Mouse (Mus musculus) ES-Bruce4 (cell line): Measurements from ENCODE around the gene Prkar2a. TPM values are rescaled to one million over a fixed set of nuclear protein-coding genes. Genes with fewer than 3 reads are reported as not detected.
A peak's percentile ranks its signal among the peaks of the same experiment; 100 is the strongest.

ENCODE experiments used
- H3K27ac ChIP-seq: 2 replicates; pipeline ENCODE4 v1.5.1; 2012; ENCODE audit warnings: low read length, inconsistent platforms; ENCODE audit not compliant: insufficient read depth
- H3K27me3 ChIP-seq: 2 replicates; pipeline ENCODE4 v1.6.1; 2012; ENCODE audit warnings: mild to moderate bottlenecking, low read length, inconsistent platforms; ENCODE audit not compliant: control insufficient read depth, poor library complexity, insufficient read depth, severe bottlenecking
- H3K36me3 ChIP-seq: 2 replicates; pipeline ENCODE4 v1.6.1; 2012; ENCODE audit warnings: inconsistent platforms, mild to moderate bottlenecking, low read length, moderate library complexity; ENCODE audit not compliant: control insufficient read depth, poor library complexity, insufficient read depth, severe bottlenecking
- H3K4me1 ChIP-seq: one replicate; pipeline ENCODE4 v1.8.1; 2011; ENCODE audit warnings: low read length; ENCODE audit not compliant: control insufficient read depth, insufficient read depth
- H3K4me3 ChIP-seq: 2 replicates; pipeline ENCODE4 v1.5.1; 2011; ENCODE audit warnings: low read depth, mild to moderate bottlenecking, low read length
- H3K9ac ChIP-seq: 2 replicates; pipeline ENCODE4 v1.6.1; 2012; ENCODE audit warnings: low read depth, mild to moderate bottlenecking, inconsistent platforms; ENCODE audit not compliant: poor library complexity, severe bottlenecking
- H3K9me3 ChIP-seq: replicated peaks from 2 replicates; pipeline ENCODE4 v1.6.1; 2012; ENCODE audit warnings: mild to moderate bottlenecking, low read length, inconsistent platforms; ENCODE audit not compliant: control insufficient read depth, poor library complexity, insufficient read depth, severe bottlenecking
- CTCF ChIP-seq: IDR thresholded peaks from one replicate; pipeline ENCODE4 v1.8.1; 2011; ENCODE audit warnings: low read depth, low read length
- EP300 ChIP-seq: IDR thresholded peaks from 2 replicates; pipeline ENCODE4 v1.6.1; 2011; ENCODE audit warnings: low read depth, low read length; ENCODE audit not compliant: insufficient read depth
- POLR2A ChIP-seq: IDR thresholded peaks from one replicate; pipeline ENCODE4 v1.8.1; 2011; ENCODE audit warnings: low read length; ENCODE audit not compliant: insufficient read depth
- polyA plus RNA-seq: library from polyadenylated mRNA; stranded (reverse); fragments of >200 nt; gene quantifications from 2 replicates; pipeline ENCODE4 v1.2.4, GENCODE M21; 2011; ENCODE audit warnings: low read depth; ENCODE audit not compliant: missing spikeins, insufficient read depth, insufficient read length

Gene Prkar2a
- polyA plus RNA-seq, 1 experiment = 72.2 TPM

GRCm38 (mm10) chr9:108690914-108691313, 1.8 kb downstream of the Prkar2a start:
- no peaks in the 10 kb centered on the region for H3K9me3 ChIP-seq
- no peak overlapping the region for H3K4me3 ChIP-seq
- H3K27ac ChIP-seq = no peak overlapping the region
- H3K36me3 ChIP-seq = 0 out of 2 replicates have a peak, but pooled peaks cover 2% of the 10 kb centered on the region
- TF ChIP-seq CTCF (no peak), EP300 (no peak), POLR2A (no peak)
- H3K9ac ChIP-seq = no peak overlapping the region
- H3K27me3 ChIP-seq = no peaks in the 10 kb centered on the region
- no peaks in the 10 kb centered on the region for H3K4me1 ChIP-seq

- H3K36me3 ChIP-seq = 0 out of 2 replicates have a peak, but pooled peaks cover 2% of the 10 kb centered on the region
- H3K4me3 ChIP-seq = peak overlapping the region; percentile 35
- no peaks in the 10 kb centered on the region for H3K9me3 ChIP-seq
- H3K9ac ChIP-seq = peak overlapping the region; percentile 85
- no peak overlapping the region for H3K27ac ChIP-seq
- H3K27me3 ChIP-seq = no peaks in the 10 kb centered on the region
- TF ChIP-seq EP300 (no peak), CTCF (no peak), POLR2A (no peak)
- no peaks in the 10 kb centered on the region for H3K4me1 ChIP-seq
Measured at GRCm38 (mm10) chr9:108691371-108691770, 2.3 kb downstream of the Prkar2a start.

GRCm38 (mm10) chr9:108691846-108692225, 2.7 kb downstream of the Prkar2a start:
- H3K9ac ChIP-seq = peak overlapping the region; percentile 85
- H3K4me1 ChIP-seq = no peaks in the 10 kb centered on the region
- H3K27ac ChIP-seq = no peak overlapping the region
- H3K4me3 ChIP-seq = peak overlapping the region; percentile 73
- no peaks in the 10 kb centered on the region for H3K27me3 ChIP-seq
- no peaks in the 10 kb centered on the region for H3K9me3 ChIP-seq
- 0 out of 2 replicates have a peak, but pooled peaks cover 2% of the 10 kb centered on the region for H3K36me3 ChIP-seq
- TF ChIP-seq CTCF (no peak), POLR2A (no peak), EP300 (no peak)

GRCm38 (mm10) chr9:108692226-108693041, 3.3 kb downstream of the Prkar2a start:
- H3K4me1 ChIP-seq = no peaks in the 10 kb centered on the region
- no peak overlapping the region for H3K27ac ChIP-seq
- H3K4me3 ChIP-seq = peak overlapping the region; percentile 73
- TF ChIP-seq CTCF (no peak), EP300 (no peak)
- peak overlapping the region; percentile 85 for H3K9ac ChIP-seq
- 0 out of 2 replicates have a peak, but pooled peaks cover 2% of the 10 kb centered on the region for H3K36me3 ChIP-seq
- H3K27me3 ChIP-seq = no peaks in the 10 kb centered on the region
- H3K9me3 ChIP-seq = no peaks in the 10 kb centered on the region

GRCm38 (mm10) chr9:108693946-108694345, 4.8 kb downstream of the Prkar2a start:
- Histone ChIP-seq H3K4me3 (no peak overlapping the region), H3K36me3 (0 out of 2 replicates have a peak, but pooled peaks cover 2% of the 10 kb centered on the region), H3K4me1 (no peaks in the 10 kb centered on the region), H3K27me3 (no peaks in the 10 kb centered on the region), H3K9ac (no peak overlapping the region), H3K27ac (no peak overlapping the region), H3K9me3 (no peaks in the 10 kb centered on the region)
- no peak for TF ChIP-seq EP300
- no peak for TF ChIP-seq POLR2A
- TF ChIP-seq CTCF = no peak

- Histone ChIP-seq H3K27me3 (no peaks in the 10 kb centered on the region), H3K9me3 (no peaks in the 10 kb centered on the region), H3K4me3 (no peak overlapping the region), H3K27ac (no peak overlapping the region), H3K36me3 (0 out of 2 replicates have a peak, but pooled peaks cover 2% of the 10 kb centered on the region), H3K4me1 (no peaks in the 10 kb centered on the region), H3K9ac (no peak overlapping the region)
- no peak for TF ChIP-seq EP300
- TF ChIP-seq CTCF = no peak
- no peak for TF ChIP-seq POLR2A
Measured at GRCm38 (mm10) chr9:108694533-108694932, 5.4 kb downstream of the Prkar2a start.
